Mouse (Mus musculus): ENCODE data around the gene Olfr1168. TPM values are rescaled to one million over a fixed set of nuclear protein-coding genes. Genes with fewer than 3 reads are reported as not detected.
"Not testable (repeated sequence)": the region's sequence is repeated elsewhere in the genome, so short reads cannot be mapped to it uniquely, and the experiment has no call there.

Gene Olfr1168
- not detected in 2 replicates for total RNA-seq (2021)
- long read RNA-seq, experiment 1: 0 reads
- long read RNA-seq, experiment 2: 0 reads

GRCm38 (mm10) chr2:88181580-88181979 is at the start of gene Olfr1168:
TSS of gene Olfr1168 (plus strand) at chr2:88181880.
- DNase-seq: no peak

GRCm38 (mm10) chr2:88155093-88155492 is 26.6 kb upstream of the Olfr1168 start, which contains the start of gene Olfr1167:
TSS of gene Olfr1167 (minus strand) at chr2:88155193.
- not testable (repeated sequence) for DNase-seq

GRCm38 (mm10) chr2:88220784-88221183 is 39.1 kb downstream of the Olfr1168 start:
- DNase-seq: no peak

DNA sequence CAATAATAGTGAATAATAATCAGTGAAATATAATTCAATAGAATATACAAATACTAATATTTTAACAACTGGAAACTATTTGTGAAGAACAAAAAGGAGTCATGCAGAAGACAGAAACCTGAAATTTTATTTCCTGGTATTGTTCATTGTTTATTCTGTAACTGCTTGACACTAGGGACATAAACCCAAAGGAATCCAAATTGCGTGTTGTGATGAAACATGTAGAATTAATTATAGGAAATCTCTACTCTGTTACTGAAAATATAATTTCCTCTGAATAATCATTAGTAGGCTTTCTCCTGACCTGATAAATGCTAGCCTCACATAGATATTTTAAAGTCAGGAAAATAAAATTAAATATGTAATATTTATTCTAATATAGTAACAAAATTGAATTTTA is 46.6 kb downstream of the Olfr1168 start, which contains the start of gene Olfr1170:
TSS of gene Olfr1170 (minus strand) at position 101 of the 400 bp plus-strand sequence.
- no peak for DNase-seq

Other genes starting within 250 kb of the Olfr1168 start
- gene Olfr1155, start 236.7 kb upstream of the Olfr1168 start, total RNA-seq (2021): not detected in 2 replicates
- gene Olfr1156, start 228.8 kb upstream of the Olfr1168 start, total RNA-seq (2021): not detected in 2 replicates
- gene Olfr1157, start 213.6 kb upstream of the Olfr1168 start, total RNA-seq (2021): not detected in 2 replicates
- not detected in 2 replicates for gene Olfr74, start 207.2 kb upstream of the Olfr1168 start, total RNA-seq (2021)
- not detected in 2 replicates for gene Olfr1158, start 191.8 kb upstream of the Olfr1168 start, total RNA-seq (2021)
- not detected in 2 replicates for gene Olfr1160, start 173.6 kb upstream of the Olfr1168 start, total RNA-seq (2021)
- gene Olfr1161, start 159.1 kb upstream of the Olfr1168 start, total RNA-seq (2021): not detected in 2 replicates
- not detected in 2 replicates for gene Olfr73, start 144.2 kb upstream of the Olfr1168 start, total RNA-seq (2021)
- gene Olfr1162, start 130.8 kb upstream of the Olfr1168 start, total RNA-seq (2021): not detected in 2 replicates
- gene Olfr1163, start 110.0 kb upstream of the Olfr1168 start, total RNA-seq (2021): not detected in 2 replicates
- gene Olfr1164, start 87.9 kb upstream of the Olfr1168 start, total RNA-seq (2021): not detected in 2 replicates
- not detected in 2 replicates for gene Olfr1166, start 53.6 kb upstream of the Olfr1168 start, total RNA-seq (2021)
- gene Olfr1167, start 26.7 kb upstream of the Olfr1168 start, total RNA-seq (2021): not detected in 2 replicates
- gene Olfr1170, start 46.5 kb downstream of the Olfr1168 start, total RNA-seq (2021): not detected in 2 replicates
- not detected in 2 replicates for gene Olfr1173, start 98.0 kb downstream of the Olfr1168 start, total RNA-seq (2021)
- gene Olfr1174-ps, start 133.3 kb downstream of the Olfr1168 start, total RNA-seq (2021): not detected in 2 replicates
- gene Olfr1175-ps, start 145.3 kb downstream of the Olfr1168 start, total RNA-seq (2021): not detected in 2 replicates
- not detected in 2 replicates for gene Olfr1176, start 154.8 kb downstream of the Olfr1168 start, total RNA-seq (2021)
- gene Olfr1177-ps, start 164.6 kb downstream of the Olfr1168 start, total RNA-seq (2021): not detected in 2 replicates
- gene Olfr1178, start 205.2 kb downstream of the Olfr1168 start, total RNA-seq (2021): not detected in 2 replicates
- not detected in 2 replicates for gene Olfr1179, start 224.6 kb downstream of the Olfr1168 start, total RNA-seq (2021)
- gene Olfr1180, start 237.3 kb downstream of the Olfr1168 start, total RNA-seq (2021): not detected in 2 replicates
- not detected in 2 replicates for gene Olfr1181, start 244.3 kb downstream of the Olfr1168 start, total RNA-seq (2021)

Data from adrenal gland, postnatal 14 days (tissue).